Mouse (Mus musculus) forebrain, embryonic 15.5 days (tissue): ENCODE measurements at regions not wholly inside any gene's neighbourhood (a gene's known extent, or its start where the extent isn't known, plus 50 kb on each side); places are given as distances from the start of the nearest gene placed in this dataset.
"Not testable (repeated sequence)": the region's sequence is repeated elsewhere in the genome, so short reads cannot be mapped to it uniquely, and the experiment has no call there.

ENCODE experiments used
- ATAC-seq: fragments of 200-750 bp; cut with Nextera tagmentation; replicated peaks from 2 replicates; pipeline ENCODE4 v1.8.0; 2017; ENCODE audit warnings: mild to moderate bottlenecking, moderate TSS enrichment, moderate library complexity
- H3K27ac ChIP-seq: fragments of 300-500 bp; sonication (generic); replicated peaks from 2 replicates; pipeline ENCODE4 v1.5.1; 2015; ENCODE audit warnings: mild to moderate bottlenecking, inconsistent platforms
- H3K27me3 ChIP-seq: fragments of 300-500 bp; sonication (generic); 2 replicates; pipeline ENCODE4 v1.6.1; 2015; ENCODE audit warnings: inconsistent platforms
- H3K36me3 ChIP-seq: fragments of 300-500 bp; sonication (generic); 2 replicates; pipeline ENCODE4 v1.6.1; 2015; ENCODE audit warnings: mild to moderate bottlenecking, inconsistent platforms
- H3K4me1 ChIP-seq: fragments of 300-500 bp; sonication (generic); 2 replicates; pipeline ENCODE4 v1.6.1; 2015; ENCODE audit warnings: inconsistent platforms
- H3K4me2 ChIP-seq: fragments of 300-500 bp; sonication (generic); replicated peaks from 2 replicates; pipeline ENCODE4 v1.6.1; 2015; ENCODE audit warnings: mild to moderate bottlenecking, inconsistent platforms
- H3K4me3 ChIP-seq: fragments of 300-500 bp; sonication (generic); 2 replicates; pipeline ENCODE4 v1.5.1; 2015; ENCODE audit warnings: mild to moderate bottlenecking, inconsistent platforms
- H3K9ac ChIP-seq: fragments of 300-500 bp; sonication (generic); replicated peaks from 2 replicates; pipeline ENCODE4 v1.6.1; 2015; ENCODE audit warnings: mild to moderate bottlenecking, inconsistent platforms
- H3K9me3 ChIP-seq: fragments of 300-500 bp; sonication (generic); 2 replicates; pipeline ENCODE4 v1.6.1; 2016; ENCODE audit warnings: inconsistent platforms
- WGBS: fragments of 180-500 bp; shearing (Covaris S2); methylation state at CpG from one replicate; pipeline ENCODE4 v1.1.7; 2015; ENCODE audit warnings: mixed read lengths; 5-methylcytosine and 5-hydroxymethylcytosine counted together

GRCm38 (mm10) chr2:39633041-39633440, 406.8 kb upstream of the Ppp6c start:
- H3K4me2 ChIP-seq, result no peak overlapping the region
- H3K27ac ChIP-seq, result no peak overlapping the region
- no peak overlapping the region for H3K9ac ChIP-seq
- no peaks in the 10 kb centered on the region for H3K36me3 ChIP-seq
- H3K4me1 ChIP-seq, result no peaks in the 10 kb centered on the region
- no peaks in the 10 kb centered on the region for H3K27me3 ChIP-seq
- ATAC-seq, result no peak
- no peaks in the 10 kb centered on the region for H3K9me3 ChIP-seq
- no peak overlapping the region for H3K4me3 ChIP-seq

GRCm38 (mm10) chr2:39614221-39614620, 388.0 kb upstream of the Ppp6c start:
- Histone ChIP-seq H3K27me3 (no peaks in the 10 kb centered on the region), H3K4me1 (no peaks in the 10 kb centered on the region), H3K9me3 (no peaks in the 10 kb centered on the region), H3K9ac (no peak overlapping the region), H3K4me3 (no peak overlapping the region), H3K4me2 (no peak overlapping the region), H3K36me3 (no peaks in the 10 kb centered on the region), H3K27ac (no peak overlapping the region)
- ATAC-seq, result no peak
- WGBS, result 79% methylated on average over 10 of the region's 10 CpGs

- H3K27me3 ChIP-seq, result no peaks in the 10 kb centered on the region
- H3K9me3 ChIP-seq, result no peaks in the 10 kb centered on the region
- peak; percentile 60 for ATAC-seq
- H3K4me1 ChIP-seq, result no peaks in the 10 kb centered on the region
- no peak overlapping the region for H3K9ac ChIP-seq
- no peak overlapping the region for H3K4me2 ChIP-seq
- no peak overlapping the region for H3K27ac ChIP-seq
- H3K4me3 ChIP-seq, result no peak overlapping the region
- H3K36me3 ChIP-seq, result no peaks in the 10 kb centered on the region
- 90% methylated on average over 1 of the region's 1 CpGs for WGBS
Observed at GRCm38 (mm10) chr2:39612809-39613208, 386.6 kb upstream of the Ppp6c start.

- no peak for ATAC-seq
- no peak overlapping the region for H3K27ac ChIP-seq
- H3K4me2 ChIP-seq, result no peak overlapping the region
- WGBS, result 77% methylated on average over 2 of the region's 2 CpGs
- H3K36me3 ChIP-seq, result no peaks in the 10 kb centered on the region
- H3K4me1 ChIP-seq, result no peaks in the 10 kb centered on the region
- H3K9me3 ChIP-seq, result no peaks in the 10 kb centered on the region
- H3K4me3 ChIP-seq, result no peak overlapping the region
- H3K27me3 ChIP-seq, result no peaks in the 10 kb centered on the region
- H3K9ac ChIP-seq, result no peak overlapping the region
Observed at GRCm38 (mm10) chr2:39612236-39612635, 386.0 kb upstream of the Ppp6c start.

GRCm38 (mm10) chr2:39602256-39602655, 376.0 kb upstream of the Ppp6c start:
- Histone ChIP-seq H3K36me3 (no peaks in the 10 kb centered on the region), H3K27me3 (no peaks in the 10 kb centered on the region), H3K9ac (no peak overlapping the region), H3K4me3 (no peak overlapping the region), H3K9me3 (no peaks in the 10 kb centered on the region), H3K4me1 (no peaks in the 10 kb centered on the region), H3K4me2 (no peak overlapping the region), H3K27ac (no peak overlapping the region)
- no peak for ATAC-seq

- no peaks in the 10 kb centered on the region for H3K4me1 ChIP-seq
- 89% methylated on average over 1 of the region's 1 CpGs for WGBS
- no peak for ATAC-seq
- H3K27ac ChIP-seq, result no peak overlapping the region
- H3K27me3 ChIP-seq, result no peaks in the 10 kb centered on the region
- H3K9ac ChIP-seq, result no peak overlapping the region
- H3K4me2 ChIP-seq, result no peak overlapping the region
- no peaks in the 10 kb centered on the region for H3K36me3 ChIP-seq
- no peak overlapping the region for H3K4me3 ChIP-seq
- H3K9me3 ChIP-seq, result no peaks in the 10 kb centered on the region
Observed at GRCm38 (mm10) chr2:39558193-39558592, 331.9 kb upstream of the Ppp6c start.

GRCm38 (mm10) chr2:39507984-39508383, 281.7 kb upstream of the Ppp6c start:
- Histone ChIP-seq H3K4me1 (no peaks in the 10 kb centered on the region), H3K4me2 (no peak overlapping the region), H3K27me3 (no peaks in the 10 kb centered on the region), H3K27ac (no peak overlapping the region), H3K36me3 (no peaks in the 10 kb centered on the region), H3K4me3 (no peak overlapping the region), H3K9ac (no peak overlapping the region), H3K9me3 (no peaks in the 10 kb centered on the region)
- 97% methylated on average over 2 of the region's 2 CpGs for WGBS
- no peak for ATAC-seq

GRCm38 (mm10) chr2:39483208-39483912, 257.1 kb upstream of the Ppp6c start:
- Histone ChIP-seq H3K27ac (no peak overlapping the region), H3K4me3 (no peak overlapping the region), H3K27me3 (no peaks in the 10 kb centered on the region), H3K9ac (no peak overlapping the region), H3K9me3 (no peaks in the 10 kb centered on the region), H3K4me1 (no peaks in the 10 kb centered on the region), H3K36me3 (no peaks in the 10 kb centered on the region), H3K4me2 (no peak overlapping the region)
- 27% methylated on average over 12 of the region's 12 CpGs for WGBS
- ATAC-seq, result 0 out of 2 replicates have a peak, but pooled peaks have one; percentile 35

- no peaks in the 10 kb centered on the region for H3K4me1 ChIP-seq
- no peak overlapping the region for H3K27ac ChIP-seq
- no peak overlapping the region for H3K4me2 ChIP-seq
- H3K27me3 ChIP-seq, result no peaks in the 10 kb centered on the region
- H3K36me3 ChIP-seq, result no peaks in the 10 kb centered on the region
- no peak overlapping the region for H3K9ac ChIP-seq
- no peaks in the 10 kb centered on the region for H3K9me3 ChIP-seq
- WGBS, result 25% methylated on average over 2 of the region's 2 CpGs
- H3K4me3 ChIP-seq, result no peak overlapping the region
- no peak; the same call in 1 of the 2 replicates for ATAC-seq
Observed at GRCm38 (mm10) chr2:39482608-39483007, 256.4 kb upstream of the Ppp6c start.

- no peaks in the 10 kb centered on the region for H3K4me1 ChIP-seq
- H3K9me3 ChIP-seq, result no peaks in the 10 kb centered on the region
- H3K4me3 ChIP-seq, result no peak overlapping the region
- H3K36me3 ChIP-seq, result no peaks in the 10 kb centered on the region
- H3K4me2 ChIP-seq, result no peak overlapping the region
- no peak overlapping the region for H3K9ac ChIP-seq
- WGBS, result 58% methylated on average over 3 of the region's 3 CpGs
- no peak for ATAC-seq
- no peak overlapping the region for H3K27ac ChIP-seq
- H3K27me3 ChIP-seq, result no peaks in the 10 kb centered on the region
Observed at GRCm38 (mm10) chr2:39480236-39480635, 254.0 kb upstream of the Ppp6c start.

GRCm38 (mm10) chr2:39472925-39473324, 246.7 kb upstream of the Ppp6c start:
- not testable (repeated sequence) for H3K4me1 ChIP-seq, ATAC-seq, H3K4me3 ChIP-seq, H3K27me3 ChIP-seq, H3K9me3 ChIP-seq, H3K4me2 ChIP-seq, H3K9ac ChIP-seq, H3K36me3 ChIP-seq, H3K27ac ChIP-seq
